10 mouse cellular contexts compared by ENCODE assay signal in the genomic region with DNA sequence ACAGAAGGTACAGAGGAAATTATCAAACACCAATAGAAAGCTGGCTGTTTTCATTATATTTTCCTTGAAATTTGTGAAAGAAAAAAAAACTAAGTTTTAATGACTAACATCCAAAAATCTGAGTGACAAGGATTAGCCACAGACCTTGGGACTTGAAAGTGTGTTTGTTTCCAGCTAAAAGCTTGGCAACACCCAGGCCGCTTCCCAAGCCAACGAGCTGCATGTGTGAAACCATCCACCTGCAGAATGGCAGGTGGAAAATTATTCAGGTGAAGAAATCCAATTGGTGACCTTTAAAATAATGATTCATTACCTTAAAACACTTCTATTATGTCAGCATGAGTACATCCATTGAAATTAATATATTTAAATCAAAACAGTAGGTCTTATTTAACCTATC.
DNase-seq lines count a peak whose midpoint lies in the region.
"Had no signal": no experiment of that assay in that cellular context is flagged by ENCODE, and none has a peak within 500 bp of the region (broad histone marks: within the 10 kb centered on the region; RNA-seq: fewer than 3 reads in every experiment).

No protein-coding gene starts in this region.

- intact Hi-C loops in left cerebral cortex, postnatal 4 days (cut with DNase I) = loop anchor here (5.0 to 10.0 kb wide), 3 partner anchors 331 to 1346 kb away; no protein-coding TSS in a partner anchor
- intact Hi-C loops in left cerebral cortex, postnatal 14 days (cut with DNase I) = loop anchor here (10.0 kb wide), 1 partner anchor 421 kb away; no protein-coding TSS in a partner anchor

- peak; percentile 63 for DNase-seq in cerebellum, postnatal 14 days
- no peak for DNase-seq in cerebellum, adult 9-10 months
- peak; percentile 3 for DNase-seq in left cerebral cortex, postnatal 4 days
- DNase-seq in left cerebral cortex, postnatal 14 days (ENCODE audit: low spot score in 2 of 2) = no peak
- no peak for DNase-seq in embryo, embryonic 11 days
- DNase-seq: adrenal gland, adult 2 months; adrenal gland, postnatal 10 days; adrenal gland, postnatal 25 days; cerebellum, adult 11-12 months; cerebellum, adult 8-10 months had no signal

Comparison
In these comparisons a context has a peak if more than half of its experiments do, and no peak if none do; other contexts are left out.
1. DNase-seq: peak in cerebellum, postnatal 14 days (2 of 2) and left cerebral cortex, postnatal 4 days (single experiment); none in cerebellum, adult 9-10 months (single experiment), left cerebral cortex, postnatal 14 days (0 of 2) and embryo, embryonic 11 days (single experiment).